Mouse (Mus musculus) G1E (cell line): ENCODE results near the gene Rarg.

ENCODE experiments used
- CTCF ChIP-seq: IDR thresholded peaks from 2 replicates; pipeline ENCODE4 v1.5.1; 2012; ENCODE audit warnings: low read depth, low read length, inconsistent platforms, mixed read lengths
- GATA1 ChIP-seq: IDR thresholded peaks from 2 replicates; pipeline ENCODE4 v1.6.1; 2012; ENCODE audit warnings: borderline replicate concordance, low read length, inconsistent platforms, mixed read lengths
- POLR2AphosphoS5 ChIP-seq: IDR thresholded peaks from 2 replicates; pipeline ENCODE4 v1.6.1; 2012; ENCODE audit warnings: low read depth, low read length, inconsistent platforms; ENCODE audit not compliant: insufficient replicate concordance
- TAL1 ChIP-seq: conservative IDR thresholded peaks from 2 replicates; pipeline ENCODE4 v1.6.1; 2012; ENCODE audit warnings: low read depth, low read length, inconsistent platforms, mixed read lengths

DNA sequence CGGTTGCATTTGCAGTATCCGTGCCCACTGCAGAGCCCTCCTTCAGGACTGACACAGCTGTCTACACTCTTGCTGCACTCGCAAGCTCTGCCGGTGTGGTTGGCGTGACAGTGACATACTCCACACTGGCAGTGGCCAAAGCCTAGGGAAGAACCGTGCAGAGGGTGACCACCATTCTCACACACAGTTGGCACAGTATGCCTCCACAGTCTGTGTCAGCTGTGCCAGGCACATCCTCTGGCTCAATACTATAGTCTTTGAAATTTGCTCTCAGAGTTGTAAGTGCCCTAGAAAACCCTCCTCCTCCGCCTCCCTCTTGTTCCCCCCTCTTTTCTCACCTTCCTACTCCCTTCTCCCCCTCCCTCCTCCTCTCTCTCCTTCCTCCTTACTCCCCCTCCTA is 40.0 kb downstream of the Rarg start:
- no peak for TF ChIP-seq CTCF
- TF ChIP-seq GATA1: no peak
- no peak for TF ChIP-seq TAL1
- no peak for TF ChIP-seq POLR2AphosphoS5
